Mouse (Mus musculus) embryonic fibroblast, embryonic 13.5 days (primary cell): ENCODE measurements around the gene Stat6.

ENCODE experiments used
- CTCF ChIP-seq: IDR thresholded peaks from 2 replicates; pipeline ENCODE4 v1.5.1; 2011; ENCODE audit warnings: mild to moderate bottlenecking, control low read depth, low read length, moderate library complexity, borderline replicate concordance; ENCODE audit not compliant: insufficient read depth
- POLR2A ChIP-seq: IDR thresholded peaks from 2 replicates; pipeline ENCODE4 v1.6.1; 2011; ENCODE audit warnings: low read depth, mild to moderate bottlenecking, control low read depth, low read length, moderate library complexity

DNA sequence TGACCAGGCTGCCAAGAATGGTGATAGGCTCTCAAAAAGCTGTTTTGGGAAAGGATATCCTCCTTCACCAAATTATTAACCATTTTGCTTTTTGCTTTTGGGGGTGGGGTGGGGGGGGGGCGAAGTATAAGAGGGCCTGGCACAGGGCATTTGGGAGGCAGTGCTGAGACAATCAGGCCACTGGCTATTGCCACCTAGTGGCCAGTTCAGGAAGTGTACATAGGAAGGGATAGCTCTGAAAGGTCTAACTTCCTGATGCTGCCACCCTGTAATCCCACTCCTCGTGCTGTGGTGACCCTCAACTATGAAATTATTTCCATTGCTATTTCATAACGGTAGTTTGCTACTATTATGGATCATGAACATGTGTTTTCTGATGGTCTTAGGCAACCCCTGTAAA, 16.4 kb upstream of the Stat6 start:
- TF ChIP-seq POLR2A (no peak), CTCF (no peak)
